Mouse (Mus musculus) neutrophil, adult 5-6 weeks (primary cell): ENCODE results near the gene Acaca. TPM values are rescaled to one million over a fixed set of nuclear protein-coding genes. Genes with fewer than 3 reads are reported as not detected.
"Not testable (repeated sequence)": the region's sequence is repeated elsewhere in the genome, so short reads cannot be mapped to it uniquely, and the experiment has no call there.

ENCODE experiments used
- ATAC-seq: fragments of 151-379, 151-347 bp; 2 replicates; pipeline ENCODE4 v1.8.0; 2017; ENCODE audit warnings: mild to moderate bottlenecking, moderate TSS enrichment; ENCODE audit not compliant: insufficient number of reproducible peaks, poor library complexity, low FRiP score, severe bottlenecking; ENCODE audit errors: extremely low read depth
- total RNA-seq: library from RNA; stranded (forward); fragments of 200-1000 nt; gene quantifications from 2 replicates; pipeline ENCODE4 v1.2.3, GENCODE M21; 2017

Acaca gene
- total RNA-seq, 1 experiment from 2014 or later = 23.2 TPM

- ATAC-seq = no peak
Observed at GRCm38 (mm10) chr11:84362633-84363243, 233.3 kb downstream of the Acaca start.

- ATAC-seq = no peak
Observed at GRCm38 (mm10) chr11:84365313-84365712, 235.8 kb downstream of the Acaca start.

GRCm38 (mm10) chr11:84368902-84369301 lies 239.4 kb downstream of the Acaca start:
- no peak for ATAC-seq

GRCm38 (mm10) chr11:84373122-84373521 lies 243.7 kb downstream of the Acaca start:
- no peak for ATAC-seq

GRCm38 (mm10) chr11:84375951-84376496 lies 246.6 kb downstream of the Acaca start:
- no peak for ATAC-seq

GRCm38 (mm10) chr11:84376510-84377365 lies 247.3 kb downstream of the Acaca start:
- no peak for ATAC-seq

GRCm38 (mm10) chr11:84382450-84382849 lies 253.0 kb downstream of the Acaca start:
- ATAC-seq = no peak

GRCm38 (mm10) chr11:84383891-84384290 lies 254.4 kb downstream of the Acaca start:
- no peak for ATAC-seq

- ATAC-seq = no peak
Observed at GRCm38 (mm10) chr11:84389332-84389731, 259.9 kb downstream of the Acaca start.

GRCm38 (mm10) chr11:84391126-84391525 lies 261.7 kb downstream of the Acaca start:
- ATAC-seq = no peak

- not testable (repeated sequence) for ATAC-seq
Observed at GRCm38 (mm10) chr11:84392066-84392465, 262.6 kb downstream of the Acaca start.

GRCm38 (mm10) chr11:84393571-84393970 lies 264.1 kb downstream of the Acaca start:
- no peak for ATAC-seq

- ATAC-seq = no peak
Observed at GRCm38 (mm10) chr11:84395010-84395409, 265.5 kb downstream of the Acaca start.

GRCm38 (mm10) chr11:84406733-84407132 lies 277.3 kb downstream of the Acaca start:
- no peak for ATAC-seq

- ATAC-seq = no peak
Observed at GRCm38 (mm10) chr11:84410383-84410782, 280.9 kb downstream of the Acaca start.

- ATAC-seq = no peak
Observed at GRCm38 (mm10) chr11:84410879-84411641, 281.6 kb downstream of the Acaca start.

GRCm38 (mm10) chr11:84411642-84412018 lies 282.2 kb downstream of the Acaca start:
- no peak for ATAC-seq

- no peak for ATAC-seq
Observed at GRCm38 (mm10) chr11:84412201-84412934, 282.9 kb downstream of the Acaca start.

- no peak for ATAC-seq
Observed at GRCm38 (mm10) chr11:84413111-84413510, 283.6 kb downstream of the Acaca start.
